Mouse (Mus musculus) embryonic facial prominence, embryonic 11.5 days (tissue): ENCODE measurements around the gene Cxcl16. TPM values are rescaled to one million over a fixed set of nuclear protein-coding genes. Genes with fewer than 3 reads are reported as not detected.
"Not testable (repeated sequence)": the region's sequence is repeated elsewhere in the genome, so short reads cannot be mapped to it uniquely, and the experiment has no call there.

ENCODE experiments used
- ATAC-seq: fragments of 200-750 bp; cut with Nextera tagmentation; replicated peaks from 2 replicates; pipeline ENCODE4 v1.8.0; 2017; ENCODE audit warnings: low read depth; ENCODE audit not compliant: insufficient number of reproducible peaks, low FRiP score, low TSS enrichment
- DNase-seq: peaks from one replicate; pipeline ENCODE4 v3.0.0-alpha.2; 2015; ENCODE audit warnings: low spot score
- H3K27ac ChIP-seq: fragments of 300-500 bp; sonication (generic); replicated peaks from 2 replicates; pipeline ENCODE4 v1.5.1; 2014; ENCODE audit warnings: mild to moderate bottlenecking, low read depth, low read length, control low read depth
- H3K27me3 ChIP-seq: fragments of 300-500 bp; sonication (generic); 2 replicates; pipeline ENCODE4 v1.6.1; 2014; ENCODE audit warnings: mild to moderate bottlenecking, low read length, moderate library complexity, mixed read lengths; ENCODE audit not compliant: control insufficient read depth, insufficient read depth
- H3K36me3 ChIP-seq: fragments of 300-500 bp; sonication (generic); replicated peaks from 2 replicates; pipeline ENCODE4 v1.6.1; 2014; ENCODE audit warnings: low read depth, mild to moderate bottlenecking, low read length, moderate library complexity, mixed read lengths; ENCODE audit not compliant: control insufficient read depth, insufficient read depth
- H3K4me1 ChIP-seq: fragments of 300-500 bp; sonication (generic); 2 replicates; pipeline ENCODE4 v1.6.1; 2014; ENCODE audit warnings: low read length, mixed read lengths; ENCODE audit not compliant: control insufficient read depth, insufficient read depth
- H3K4me2 ChIP-seq: fragments of 300-500 bp; sonication (generic); 2 replicates; pipeline ENCODE4 v1.6.1; 2014; ENCODE audit warnings: low read depth, mild to moderate bottlenecking, control low read depth, low read length, moderate library complexity
- H3K4me3 ChIP-seq: fragments of 300-500 bp; sonication (generic); 2 replicates; pipeline ENCODE4 v1.5.1; 2014; ENCODE audit warnings: low read depth, low read length, control low read depth
- H3K9ac ChIP-seq: fragments of 300-500 bp; sonication (generic); replicated peaks from 2 replicates; pipeline ENCODE4 v1.6.1; 2014; ENCODE audit warnings: mild to moderate bottlenecking, control low read depth, low read length
- H3K9me3 ChIP-seq: fragments of 300-500 bp; sonication (generic); replicated peaks from 2 replicates; pipeline ENCODE4 v1.6.1; 2016; ENCODE audit warnings: mild to moderate bottlenecking, low read length, inconsistent platforms, mixed read lengths; ENCODE audit not compliant: control insufficient read depth
- WGBS: fragments of 180-500 bp; shearing (Covaris S2); extraction: QIAGEN DNeasy Blood & Tissue Kit; methylation state at CpG from one replicate; pipeline ENCODE4 v1.1.7; 2014; 5-methylcytosine and 5-hydroxymethylcytosine counted together
- polyA plus RNA-seq: library from polyadenylated mRNA; unstranded; fragments of >200 nt; fragmentation: Nextera tagmentation; extraction: Ambion mirVana; gene quantifications from 2 replicates; pipeline ENCODE4 v1.2.1, GENCODE M21; 2014

Gene Cxcl16
- polyA plus RNA-seq, 1 experiment from 2014 or later = 0.81 TPM

DNA sequence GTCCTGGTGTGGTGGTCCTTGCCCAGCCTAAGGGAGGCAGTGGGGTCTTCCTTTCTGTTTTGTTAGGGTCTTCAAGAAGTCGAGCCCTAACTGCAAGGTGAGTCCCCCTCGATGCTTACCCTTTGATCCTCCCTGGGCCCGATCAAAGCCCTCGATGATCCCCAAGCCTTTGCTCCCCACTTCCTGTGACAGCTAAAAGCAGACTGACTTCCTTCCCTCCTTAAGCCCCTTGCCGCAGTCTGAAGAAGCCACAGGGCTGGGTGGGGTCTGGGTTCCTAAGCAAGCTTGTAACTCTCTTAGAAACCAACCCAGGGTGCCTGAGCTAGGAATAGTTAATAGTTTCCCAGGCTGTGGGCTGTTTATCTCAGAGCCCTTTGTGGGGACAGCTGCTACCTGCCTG, 24.3 kb downstream of the Cxcl16 start:
- no peak overlapping the region for H3K4me2 ChIP-seq
- no peak overlapping the region for H3K27ac ChIP-seq
- DNase-seq (no peak), ATAC-seq (no peak)
- WGBS = 77% methylated on average over 5 of the region's 5 CpGs
- H3K4me1 ChIP-seq = peaks cover 5% of the 10 kb centered on the region; the same call in 1 of the 2 replicates
- H3K27me3 ChIP-seq = no peaks in the 10 kb centered on the region
- no peaks in the 10 kb centered on the region for H3K36me3 ChIP-seq
- no peaks in the 10 kb centered on the region for H3K9me3 ChIP-seq
- H3K9ac ChIP-seq = no peak overlapping the region
- H3K4me3 ChIP-seq = no peak overlapping the region

DNA sequence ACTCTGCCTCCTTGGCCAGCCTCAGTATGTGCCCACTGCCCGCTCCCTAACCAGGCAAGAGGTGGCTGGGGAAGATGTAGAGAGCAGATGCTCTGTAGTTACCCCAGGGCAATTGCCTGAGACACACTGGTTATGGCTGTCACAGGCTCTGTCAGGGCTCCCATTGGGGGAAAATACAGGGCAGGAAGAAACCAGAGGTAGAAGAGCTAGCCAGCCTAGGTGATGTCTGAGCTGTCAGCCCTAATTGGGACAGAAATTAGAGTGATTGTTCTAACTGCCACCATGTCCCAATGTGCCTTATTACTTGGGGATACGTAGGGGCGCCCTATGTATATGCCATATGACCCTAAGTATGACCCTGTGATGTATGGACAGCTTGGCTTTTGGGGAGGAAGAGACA, 25.8 kb downstream of the Cxcl16 start:
- H3K4me2 ChIP-seq = no peak overlapping the region
- 83% methylated on average over 3 of the region's 3 CpGs for WGBS
- H3K9ac ChIP-seq = no peak overlapping the region
- no peaks in the 10 kb centered on the region for H3K9me3 ChIP-seq
- ATAC-seq (no peak), DNase-seq (no peak)
- peaks cover 5% of the 10 kb centered on the region; the same call in 1 of the 2 replicates for H3K4me1 ChIP-seq
- H3K36me3 ChIP-seq = no peaks in the 10 kb centered on the region
- H3K27me3 ChIP-seq = no peaks in the 10 kb centered on the region
- H3K27ac ChIP-seq = no peak overlapping the region
- H3K4me3 ChIP-seq = 0 out of 2 replicates have a peak overlapping the region, but pooled peaks have one; percentile 68

DNA sequence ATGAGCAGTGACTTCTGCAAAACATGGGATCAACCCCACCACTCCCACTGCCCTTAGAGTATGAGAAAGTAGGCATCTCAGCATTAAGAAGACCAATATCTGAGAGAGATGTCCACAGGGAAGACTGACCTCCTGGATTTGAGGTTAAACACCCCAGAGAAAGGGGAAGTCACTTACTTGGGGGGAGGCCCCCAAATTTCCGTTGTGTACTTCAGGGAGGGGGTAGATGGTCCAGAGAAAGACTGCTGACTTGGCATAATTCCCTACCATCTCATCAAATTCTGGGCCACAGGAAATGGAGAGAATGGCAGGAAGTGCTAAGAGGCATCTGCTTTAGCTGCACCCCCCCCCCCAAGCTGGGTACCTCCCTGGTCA, 26.2 kb downstream of the Cxcl16 start:
- H3K27ac ChIP-seq = no peak overlapping the region
- peaks cover 5% of the 10 kb centered on the region; the same call in 1 of the 2 replicates for H3K4me1 ChIP-seq
- 67% methylated on average over 1 of the region's 1 CpGs for WGBS
- peak overlapping the region; percentile 50 for H3K4me2 ChIP-seq
- no peaks in the 10 kb centered on the region for H3K9me3 ChIP-seq
- H3K27me3 ChIP-seq = no peaks in the 10 kb centered on the region
- ATAC-seq (no peak), DNase-seq (no peak)
- H3K9ac ChIP-seq = no peak overlapping the region
- no peaks in the 10 kb centered on the region for H3K36me3 ChIP-seq
- peak overlapping the region; percentile 68 for H3K4me3 ChIP-seq

DNA sequence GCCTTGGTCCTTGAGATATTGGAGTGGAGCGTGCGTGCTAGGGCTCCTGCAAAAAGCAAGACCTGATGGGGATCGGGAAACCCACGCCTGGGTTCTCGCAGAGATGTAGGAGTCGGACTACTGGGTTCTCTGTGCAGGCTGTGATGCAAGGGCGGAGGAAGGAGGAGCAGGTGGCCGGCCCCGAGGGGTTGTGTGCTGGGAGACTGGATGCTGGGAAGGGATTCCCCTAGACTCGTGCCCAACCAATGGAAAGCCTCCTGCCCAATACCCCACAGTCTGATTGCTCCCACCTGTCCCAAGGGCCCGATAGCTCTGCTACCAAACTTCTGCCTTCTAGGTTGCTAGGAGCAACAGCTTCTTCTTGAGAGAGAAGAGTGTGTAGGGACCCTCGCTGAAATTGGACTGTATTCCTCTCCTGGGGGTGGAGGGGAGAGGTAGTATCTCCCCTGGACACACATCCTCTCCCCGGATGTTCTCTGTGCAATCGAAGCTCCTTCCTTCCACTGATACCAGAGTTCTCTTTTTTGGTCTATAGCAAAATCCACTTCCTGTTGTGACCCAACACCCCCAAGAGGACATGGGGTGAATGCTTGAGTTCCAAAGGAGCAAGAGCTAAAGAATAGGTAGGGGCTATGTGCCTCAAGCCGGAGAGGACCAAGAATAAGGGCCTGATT, 26.8 kb downstream of the Cxcl16 start:
- Histone ChIP-seq H3K4me2 (peak overlapping the region; percentile 50), H3K4me3 (peak overlapping the region; percentile 68), H3K9me3 (no peaks in the 10 kb centered on the region), H3K27me3 (no peaks in the 10 kb centered on the region), H3K27ac (no peak overlapping the region; the same call in 1 of the 2 replicates), H3K4me1 (peaks cover 5% of the 10 kb centered on the region; the same call in 1 of the 2 replicates), H3K36me3 (no peaks in the 10 kb centered on the region), H3K9ac (peak overlapping the region; percentile 80)
- DNase-seq = peak; percentile 50
- 12% methylated on average over 15 of the region's 15 CpGs for WGBS
- peak; percentile 61 for ATAC-seq

DNA sequence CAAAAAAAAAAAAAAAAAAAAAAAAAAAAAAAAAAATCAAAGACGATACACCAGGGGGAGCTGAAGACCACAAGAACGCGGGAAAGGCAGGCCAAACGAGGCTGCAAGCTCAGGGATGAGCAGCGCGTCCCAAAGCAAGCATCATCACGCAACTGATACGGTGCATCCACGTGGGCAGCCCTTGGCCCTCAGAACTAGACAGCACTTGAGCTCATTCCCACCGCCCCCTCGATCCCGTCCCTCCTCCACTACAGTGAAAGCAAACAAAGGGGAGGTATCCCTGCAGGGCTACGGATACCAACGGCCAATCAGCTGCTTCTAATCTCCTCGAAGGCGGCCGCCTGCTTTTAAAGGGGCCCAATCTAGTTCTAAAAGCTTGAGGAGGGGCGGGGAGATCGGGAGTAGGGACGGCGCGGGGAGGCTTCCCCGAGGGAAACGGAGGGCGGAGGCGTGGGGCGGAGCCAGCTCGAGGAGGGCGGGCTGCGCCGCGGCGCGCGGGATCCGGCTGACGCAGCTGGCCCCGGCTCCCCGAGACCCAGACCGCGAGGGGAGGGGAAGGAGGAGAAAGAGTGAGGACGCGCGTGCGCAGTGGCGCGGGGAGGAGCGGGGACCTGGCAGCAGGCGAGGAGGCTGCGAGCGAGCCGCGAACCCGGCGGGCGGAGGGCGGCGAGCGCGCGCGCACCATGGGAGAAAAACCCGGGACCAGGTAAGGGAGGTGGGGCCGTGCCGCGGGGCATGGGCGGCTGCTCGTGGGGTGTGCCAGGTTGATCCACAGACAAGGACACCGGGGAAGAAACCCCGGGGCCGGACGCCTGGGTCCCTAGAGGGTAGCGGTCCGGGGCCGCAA, 27.5 kb downstream of the Cxcl16 start, which contains the start of gene Arrb2:
TSS of gene Arrb2 (plus strand) at position 588 of the 847 bp plus-strand sequence.
- peak; percentile 88 for ATAC-seq
- Histone ChIP-seq H3K4me2 (peak within 1 kb of the TSS; percentile 50), H3K9me3 (no peaks in the 10 kb centered on the region), H3K36me3 (no peaks in the 10 kb centered on the region), H3K4me3 (peak within 1 kb of the TSS; percentile 68), H3K4me1 (peaks cover 5% of the 10 kb centered on the region; the same call in 1 of the 2 replicates), H3K9ac (peak within 1 kb of the TSS; percentile 80), H3K27me3 (no peaks in the 10 kb centered on the region), H3K27ac (peak within 1 kb of the TSS; percentile 36)
- DNase-seq = peak; percentile 98
- WGBS = under 1% methylated on average over 51 of the region's 75 CpGs

DNA sequence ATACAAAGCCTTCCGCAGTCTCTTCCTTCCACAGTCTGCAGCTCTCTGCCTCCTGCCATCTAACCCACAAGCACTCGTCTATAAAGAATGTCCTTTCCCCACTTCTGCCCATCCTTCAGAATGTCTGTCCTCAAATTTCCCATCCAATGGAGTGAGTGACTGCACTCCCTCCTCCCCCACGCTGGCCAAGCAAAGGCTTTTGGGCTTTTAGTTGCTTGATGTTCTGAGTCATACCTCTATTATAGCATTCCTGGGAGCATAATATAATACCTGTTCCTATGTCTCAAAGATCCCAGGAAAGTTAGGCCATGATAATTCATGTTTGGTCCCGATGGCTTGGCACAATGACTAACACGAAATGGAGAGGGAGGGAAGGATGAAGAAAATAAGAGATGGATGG, 28.2 kb downstream of the Cxcl16 start:
- peaks cover 5% of the 10 kb centered on the region; the same call in 1 of the 2 replicates for H3K4me1 ChIP-seq
- 32% methylated on average over 5 of the region's 5 CpGs for WGBS
- no peaks in the 10 kb centered on the region for H3K36me3 ChIP-seq
- DNase-seq (no peak), ATAC-seq (no peak)
- H3K9ac ChIP-seq = no peak overlapping the region
- H3K4me2 ChIP-seq = no peak overlapping the region
- no peak overlapping the region for H3K4me3 ChIP-seq
- no peaks in the 10 kb centered on the region for H3K9me3 ChIP-seq
- no peaks in the 10 kb centered on the region for H3K27me3 ChIP-seq
- no peak overlapping the region for H3K27ac ChIP-seq

DNA sequence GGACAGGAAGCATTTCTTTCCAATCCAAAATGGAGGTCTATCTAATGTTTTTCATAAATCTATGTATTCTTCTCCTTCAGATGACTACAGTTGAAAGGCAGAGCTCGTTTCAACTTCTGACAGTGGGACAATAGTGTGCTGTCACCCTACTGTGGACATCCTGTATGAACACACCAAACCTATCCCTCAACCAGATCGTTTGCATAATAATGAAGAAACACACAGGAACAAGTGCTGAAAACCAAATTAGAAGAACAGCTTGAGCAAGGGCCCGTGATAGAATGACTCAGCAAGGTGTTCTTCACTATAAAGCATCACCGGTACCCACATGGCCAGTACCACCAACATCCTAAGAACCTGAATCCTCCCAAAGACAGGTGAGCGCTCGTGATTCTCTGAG, 33.2 kb downstream of the Cxcl16 start:
- 77% methylated on average over 6 of the region's 6 CpGs for WGBS

DNA sequence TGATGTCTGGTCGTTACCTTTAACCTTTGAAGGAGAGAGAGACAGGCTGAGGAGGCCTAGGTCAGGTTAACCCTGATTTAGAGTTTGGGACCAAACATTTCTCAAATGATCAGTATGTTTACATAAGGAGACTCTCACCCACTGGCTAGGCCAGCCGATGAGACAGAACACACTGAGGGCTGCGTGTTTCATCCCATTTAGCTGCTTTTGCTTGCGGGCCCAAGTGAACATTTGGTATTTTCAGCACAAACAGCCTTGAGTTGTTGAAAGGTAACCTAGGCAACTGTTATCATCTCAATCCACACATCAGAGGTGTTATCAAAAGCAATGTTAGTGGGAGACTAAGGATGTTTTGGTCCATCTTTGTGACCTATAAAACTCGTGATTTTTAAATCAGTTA, 40.3 kb downstream of the Cxcl16 start:
- H3K36me3 ChIP-seq = no peaks in the 10 kb centered on the region
- WGBS = 75% methylated on average over 5 of the region's 5 CpGs
- H3K27ac ChIP-seq = no peak overlapping the region
- H3K4me3 ChIP-seq = no peak overlapping the region
- H3K27me3 ChIP-seq = no peaks in the 10 kb centered on the region
- no peak overlapping the region for H3K9ac ChIP-seq
- H3K4me2 ChIP-seq = no peak overlapping the region
- no peaks in the 10 kb centered on the region for H3K4me1 ChIP-seq
- no peaks in the 10 kb centered on the region for H3K9me3 ChIP-seq
- no peak for ATAC-seq
- no peak for DNase-seq

More for the DNA sequence above, 33.2 kb downstream of the Cxcl16 start:
- DNase-seq, H3K36me3 ChIP-seq, H3K4me1 ChIP-seq, ATAC-seq, H3K9ac ChIP-seq, H3K9me3 ChIP-seq, H3K4me2 ChIP-seq, H3K27ac ChIP-seq, H3K4me3 ChIP-seq, H3K27me3 ChIP-seq: not testable (repeated sequence)
